Mouse (Mus musculus) megakaryocyte, embryonic 14.5 days (primary cell): Measurements from ENCODE around the gene Gm21962. TPM values are rescaled to one million over a fixed set of nuclear protein-coding genes. Genes with fewer than 3 reads are reported as not detected.
A peak's percentile ranks its signal among the peaks of the same experiment; 100 is the strongest.
"Not testable (repeated sequence)": the region's sequence is repeated elsewhere in the genome, so short reads cannot be mapped to it uniquely, and the experiment has no call there.

Source experiments
- H3K27me3 ChIP-seq: replicated peaks from 2 replicates; pipeline ENCODE3; 2012; ENCODE audit warnings: inconsistent platforms
- H3K36me3 ChIP-seq: replicated peaks from 2 replicates; pipeline ENCODE3; 2012; ENCODE audit warnings: low read length, inconsistent platforms, mixed read lengths
- H3K4me1 ChIP-seq: 2 replicates; pipeline ENCODE4 v1.6.1; 2012; ENCODE audit warnings: inconsistent platforms
- H3K4me3 ChIP-seq: replicated peaks from 2 replicates; pipeline ENCODE3; 2012; ENCODE audit warnings: moderate library complexity, mild to moderate bottlenecking, inconsistent platforms
- H3K9me3 ChIP-seq: 2 replicates; pipeline ENCODE4 v1.6.1; 2012; ENCODE audit warnings: inconsistent platforms
- FLI1 ChIP-seq: IDR thresholded peaks from 2 replicates; pipeline ENCODE4 v1.6.1; 2012; ENCODE audit warnings: low read length, inconsistent platforms, mixed read lengths
- GATA1 ChIP-seq: IDR thresholded peaks from 3 replicates; pipeline ENCODE4 v1.6.1; 2012; ENCODE audit warnings: mixed read lengths, low read length, inconsistent platforms, borderline replicate concordance
- polyA plus RNA-seq: library from polyadenylated mRNA; stranded (reverse); fragments of >175 nt; gene quantifications from 2 replicates; pipeline ENCODE4 v1.2.3, GENCODE M21; 2012; ENCODE audit warnings: low replicate concordance; ENCODE audit not compliant: insufficient read depth

Gm21962 gene
- not detected in 2 replicates for polyA plus RNA-seq

GRCm38 (mm10) chr3:137671224-137671623, at the start of gene Gm21962:
Gene Gm21962 (plus strand): TSS chr3:137671524.
- H3K4me1 ChIP-seq, H3K36me3 ChIP-seq, H3K27me3 ChIP-seq, H3K4me3 ChIP-seq, H3K9me3 ChIP-seq: not testable (repeated sequence)

GRCm38 (mm10) chr3:137622091-137622490, 49.2 kb upstream of the Gm21962 start:
- H3K27me3 ChIP-seq: peaks cover 35% of the 10 kb centered on the region
- H3K4me3 ChIP-seq: no peak overlapping the region
- H3K36me3 ChIP-seq: no peaks in the 10 kb centered on the region
- H3K4me1 ChIP-seq: peaks cover 14% of the 10 kb centered on the region
- TF ChIP-seq GATA1 (no peak), FLI1 (no peak)
- peaks cover 18% of the 10 kb centered on the region for H3K9me3 ChIP-seq

GRCm38 (mm10) chr3:137622895-137623580, 48.3 kb upstream of the Gm21962 start:
- Histone ChIP-seq H3K9me3 (peaks cover 18% of the 10 kb centered on the region), H3K4me3 (peak overlapping the region; percentile 90), H3K27me3 (peaks cover 35% of the 10 kb centered on the region), H3K4me1 (peaks cover 14% of the 10 kb centered on the region), H3K36me3 (no peaks in the 10 kb centered on the region)
- no peak for TF ChIP-seq GATA1
- no peak for TF ChIP-seq FLI1

GRCm38 (mm10) chr3:137623581-137624362, 47.6 kb upstream of the Gm21962 start:
- H3K36me3 ChIP-seq: no peaks in the 10 kb centered on the region
- TF ChIP-seq FLI1 (no peak), GATA1 (no peak)
- peaks cover 18% of the 10 kb centered on the region for H3K9me3 ChIP-seq
- peaks cover 35% of the 10 kb centered on the region for H3K27me3 ChIP-seq
- H3K4me3 ChIP-seq: peak overlapping the region; percentile 90
- H3K4me1 ChIP-seq: peaks cover 14% of the 10 kb centered on the region

- Histone ChIP-seq H3K36me3 (no peaks in the 10 kb centered on the region), H3K9me3 (peaks cover 16% of the 10 kb centered on the region), H3K4me1 (peaks cover 14% of the 10 kb centered on the region), H3K27me3 (peaks cover 35% of the 10 kb centered on the region), H3K4me3 (no peak overlapping the region)
- TF ChIP-seq GATA1 (no peak), FLI1 (no peak)
Observed at GRCm38 (mm10) chr3:137625054-137625453, 46.3 kb upstream of the Gm21962 start.

GRCm38 (mm10) chr3:137633726-137634125, 37.6 kb upstream of the Gm21962 start:
- no peaks in the 10 kb centered on the region for H3K9me3 ChIP-seq
- no peaks in the 10 kb centered on the region for H3K27me3 ChIP-seq
- no peak for TF ChIP-seq FLI1
- no peak for TF ChIP-seq GATA1
- no peaks in the 10 kb centered on the region for H3K36me3 ChIP-seq
- H3K4me1 ChIP-seq: no peaks in the 10 kb centered on the region
- no peak overlapping the region for H3K4me3 ChIP-seq

GRCm38 (mm10) chr3:137636571-137636970, 34.8 kb upstream of the Gm21962 start:
- TF ChIP-seq GATA1 (no peak), FLI1 (no peak)
- Histone ChIP-seq H3K4me3 (no peak overlapping the region), H3K27me3 (no peaks in the 10 kb centered on the region), H3K4me1 (no peaks in the 10 kb centered on the region), H3K9me3 (no peaks in the 10 kb centered on the region), H3K36me3 (no peaks in the 10 kb centered on the region)

GRCm38 (mm10) chr3:137641238-137641637, 30.1 kb upstream of the Gm21962 start:
- no peaks in the 10 kb centered on the region for H3K27me3 ChIP-seq
- no peaks in the 10 kb centered on the region for H3K36me3 ChIP-seq
- no peaks in the 10 kb centered on the region for H3K4me1 ChIP-seq
- H3K4me3 ChIP-seq: no peak overlapping the region
- TF ChIP-seq FLI1: no peak
- TF ChIP-seq GATA1: no peak
- H3K9me3 ChIP-seq: no peaks in the 10 kb centered on the region

- TF ChIP-seq GATA1 (no peak), FLI1 (no peak)
- Histone ChIP-seq H3K4me3 (no peak overlapping the region), H3K36me3 (no peaks in the 10 kb centered on the region), H3K4me1 (no peaks in the 10 kb centered on the region), H3K27me3 (no peaks in the 10 kb centered on the region), H3K9me3 (peaks cover 6% of the 10 kb centered on the region; the same call in 1 of the 2 replicates)
Observed at GRCm38 (mm10) chr3:137642137-137642536, 29.2 kb upstream of the Gm21962 start.

- Histone ChIP-seq H3K4me1 (no peaks in the 10 kb centered on the region), H3K27me3 (no peaks in the 10 kb centered on the region)
- no peak for TF ChIP-seq GATA1
- no peak for TF ChIP-seq FLI1
Observed at GRCm38 (mm10) chr3:137642568-137642967, 28.8 kb upstream of the Gm21962 start.

More at GRCm38 (mm10) chr3:137642568-137642967, 28.8 kb upstream of the Gm21962 start:
- no peaks in the 10 kb centered on the region for H3K36me3 ChIP-seq
- H3K9me3 ChIP-seq: peaks cover 6% of the 10 kb centered on the region; the same call in 1 of the 2 replicates
- H3K4me3 ChIP-seq: no peak overlapping the region
